Mouse (Mus musculus) G1E (cell line): ENCODE measurements around the gene Galr3.

Experiments
- CTCF ChIP-seq: IDR thresholded peaks from 2 replicates; pipeline ENCODE4 v1.5.1; 2012; ENCODE audit warnings: low read depth, low read length, inconsistent platforms, mixed read lengths
- GATA1 ChIP-seq: IDR thresholded peaks from 2 replicates; pipeline ENCODE4 v1.6.1; 2012; ENCODE audit warnings: borderline replicate concordance, low read length, inconsistent platforms, mixed read lengths
- GATA2 ChIP-seq: IDR thresholded peaks from 2 replicates; pipeline ENCODE4 v1.6.1; 2012; ENCODE audit warnings: low read depth, low read length, inconsistent platforms, borderline replicate concordance
- POLR2AphosphoS5 ChIP-seq: IDR thresholded peaks from 2 replicates; pipeline ENCODE4 v1.6.1; 2012; ENCODE audit warnings: low read depth, low read length, inconsistent platforms; ENCODE audit not compliant: insufficient replicate concordance
- TAL1 ChIP-seq: conservative IDR thresholded peaks from 2 replicates; pipeline ENCODE4 v1.6.1; 2012; ENCODE audit warnings: low read depth, low read length, inconsistent platforms, mixed read lengths

GRCm38 (mm10) chr15:79007059-79007458, 34.6 kb upstream of the Galr3 start:
- TF ChIP-seq CTCF (no peak), POLR2AphosphoS5 (no peak), GATA1 (no peak), TAL1 (no peak), GATA2 (no peak)
